Mouse (Mus musculus) left cerebral cortex, postnatal 4 days (tissue): Measurements from ENCODE around the gene Hcrtr1. TPM values are rescaled to one million over a fixed set of nuclear protein-coding genes. Genes with fewer than 3 reads are reported as not detected.

Source experiments
- DNase-seq: peaks from one replicate; pipeline ENCODE4 v3.0.0-alpha.2; 2022
- intact Hi-C: fragments of 180-260 bp; cut with DNase I; formaldehyde crosslinking; loops from one replicate; pipeline ENCODE4 v1.15.1; 2025
- total RNA-seq, 2 experiments: library from RNA; stranded (reverse); gene quantifications; 2 replicates each; pipeline ENCODE4 v1.2.3; 2021

The Hcrtr1 gene
- total RNA-seq, 2 experiments from 2014 or later = 1.9 to 3.6 TPM

DNA sequence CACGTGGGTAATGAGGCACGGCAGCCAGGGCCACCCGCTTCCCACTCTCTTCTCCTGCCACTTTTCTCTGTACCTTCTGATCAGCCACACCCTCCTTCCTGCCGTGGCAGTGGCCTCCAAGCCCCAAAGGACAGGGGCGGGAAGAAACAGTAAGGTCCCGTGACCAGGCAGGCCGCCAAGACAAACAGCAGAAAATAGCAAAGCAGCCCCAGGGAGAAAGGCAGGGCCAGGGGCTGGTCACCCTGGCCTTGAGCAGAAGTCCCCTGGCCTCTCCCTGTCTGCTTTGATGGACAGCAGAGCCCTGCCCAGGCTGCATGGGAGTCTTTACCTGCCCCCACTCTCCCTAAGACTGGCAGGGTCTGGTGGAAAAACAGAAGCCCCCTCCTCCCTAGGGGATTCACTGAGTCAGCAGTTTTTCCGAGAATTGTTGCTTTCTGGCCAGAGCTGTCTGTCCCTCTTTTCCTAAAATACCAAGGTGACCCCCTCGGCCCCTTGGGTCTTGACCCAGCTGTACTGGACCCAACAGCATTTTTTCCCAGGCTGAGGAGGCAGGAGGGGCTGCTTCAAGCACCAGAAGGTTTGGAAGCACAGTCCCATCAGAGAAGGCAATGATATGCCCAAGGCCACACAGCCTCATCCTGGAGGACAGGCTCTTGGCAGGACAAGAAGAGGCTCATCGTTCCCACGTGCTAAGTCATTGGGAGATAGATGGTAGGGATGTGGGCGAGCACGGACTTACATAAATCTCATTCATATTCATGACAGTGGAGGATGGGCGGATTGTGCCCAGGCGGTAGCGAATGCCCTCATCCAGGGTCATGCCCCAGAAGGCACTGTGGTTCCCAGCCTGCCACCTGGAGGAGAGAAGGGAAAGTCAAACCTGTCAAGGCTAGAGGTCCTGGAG, 29.4 kb upstream of the Hcrtr1 start:
- intact Hi-C loops = no loop called here

DNA sequence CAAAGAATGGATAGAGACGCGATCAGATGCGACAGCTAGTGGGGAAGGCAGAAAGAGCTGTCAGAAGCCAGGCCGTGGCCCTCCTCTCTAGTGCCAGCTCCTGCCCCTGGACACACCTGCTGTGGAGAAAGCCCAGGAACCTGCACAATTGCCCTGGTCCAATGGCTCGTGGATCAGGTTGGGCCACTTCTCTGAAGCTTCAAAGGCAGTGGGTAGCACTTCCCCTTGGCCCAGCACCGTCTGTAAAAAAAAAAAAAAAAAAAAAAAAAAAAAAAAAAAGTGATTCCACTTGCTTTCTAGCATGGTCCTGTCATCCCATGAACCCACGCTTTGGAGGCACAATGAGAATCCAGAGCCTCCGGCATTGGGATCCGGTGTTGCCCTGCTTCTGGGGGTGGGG, 28.7 kb upstream of the Hcrtr1 start:
- intact Hi-C loops = no loop called here
- no peak for DNase-seq

More for the DNA sequence above, 29.4 kb upstream of the Hcrtr1 start:
- peak; percentile 59 for DNase-seq

- intact Hi-C loops = no loop called here
- no peak for DNase-seq
Measured at GRCm38 (mm10) chr4:130167321-130167720, 28.2 kb upstream of the Hcrtr1 start.

DNA sequence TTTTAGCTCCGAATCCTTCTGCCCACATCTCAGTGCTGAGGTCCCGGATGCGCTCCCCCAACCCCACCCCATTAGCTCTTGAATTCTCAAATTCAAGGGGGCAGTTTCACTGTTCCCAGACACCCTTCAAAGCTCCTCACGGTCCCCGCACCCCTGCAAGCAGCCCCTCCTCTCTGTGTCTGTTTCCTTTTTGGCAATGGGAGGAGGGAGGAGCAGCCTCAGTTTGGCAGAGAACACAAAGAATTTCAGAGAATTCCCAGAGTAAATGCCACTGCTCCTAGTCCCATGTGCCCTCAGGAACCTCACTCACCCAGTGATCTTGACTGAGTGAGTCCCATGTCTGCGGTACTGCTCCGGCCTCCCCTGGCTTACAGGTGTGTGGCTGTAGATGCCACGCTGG, 27.4 kb upstream of the Hcrtr1 start:
- intact Hi-C loops = no loop called here
- no peak for DNase-seq

DNA sequence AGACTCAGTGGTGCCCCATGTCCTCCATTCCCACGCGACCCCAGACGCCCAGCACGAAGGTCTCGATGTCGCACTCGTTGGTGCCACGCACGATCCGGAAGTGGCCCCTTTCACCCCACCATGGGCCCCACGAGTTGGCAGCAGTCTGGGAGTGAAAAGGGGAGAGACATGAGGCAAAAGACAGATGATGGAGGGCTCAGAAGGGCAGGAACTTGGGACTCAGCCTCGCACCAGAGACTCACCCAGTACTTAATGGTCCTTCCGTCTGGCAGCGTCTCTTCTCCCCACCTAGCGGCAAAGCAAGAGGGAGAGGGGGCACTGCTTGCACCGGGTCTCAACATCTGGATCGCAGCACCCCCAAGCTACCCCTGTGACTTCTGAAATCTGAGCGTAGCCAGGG, 26.9 kb upstream of the Hcrtr1 start:
- DNase-seq = no peak
- intact Hi-C loops = no loop called here

DNA sequence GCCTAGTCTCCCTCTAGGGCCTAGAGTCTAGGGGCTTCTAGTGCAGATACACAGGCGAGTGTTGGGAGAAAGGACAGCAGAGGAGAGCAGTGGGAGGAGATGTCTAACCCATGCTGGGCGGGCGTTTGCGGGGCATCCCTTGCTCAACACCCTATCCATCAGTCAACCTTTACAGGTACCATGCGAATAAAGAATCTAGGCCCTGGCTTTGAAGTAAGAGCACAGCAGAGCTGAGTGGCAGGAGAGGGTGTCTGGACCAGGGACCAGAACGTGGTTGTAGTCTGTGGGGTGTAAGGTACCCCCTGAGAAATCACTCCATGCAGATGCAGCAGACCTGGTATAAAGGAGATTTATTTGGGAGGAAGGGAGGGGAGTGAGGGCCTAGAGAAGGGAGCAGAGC, 25.0 kb upstream of the Hcrtr1 start:
- intact Hi-C loops = no loop called here
- no peak for DNase-seq

DNA sequence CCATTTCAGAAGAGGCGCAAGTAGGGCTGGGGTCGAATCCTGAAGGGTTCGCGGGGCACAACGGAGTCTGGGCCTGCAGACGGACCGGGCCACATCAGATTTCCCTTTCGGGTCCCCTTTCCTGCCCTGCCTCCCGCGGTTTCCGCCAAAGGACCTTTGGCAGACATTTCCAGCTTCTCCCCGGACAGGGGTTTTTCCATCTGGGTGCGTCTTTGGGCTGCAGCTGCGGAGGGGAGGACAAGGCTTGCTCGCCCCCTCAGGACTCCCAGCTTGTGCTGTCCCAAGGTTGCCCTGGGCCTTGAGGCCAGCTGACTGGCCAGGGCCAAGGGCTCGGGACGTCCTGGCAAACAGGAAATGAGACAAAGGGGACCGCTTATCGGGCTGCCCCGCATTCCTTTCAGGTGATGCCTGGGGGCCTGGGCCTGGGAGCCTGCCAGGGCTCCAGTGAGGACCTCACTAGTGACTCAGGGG, 24.3 kb upstream of the Hcrtr1 start:
- intact Hi-C loops = no loop called here
- DNase-seq = no peak

DNA sequence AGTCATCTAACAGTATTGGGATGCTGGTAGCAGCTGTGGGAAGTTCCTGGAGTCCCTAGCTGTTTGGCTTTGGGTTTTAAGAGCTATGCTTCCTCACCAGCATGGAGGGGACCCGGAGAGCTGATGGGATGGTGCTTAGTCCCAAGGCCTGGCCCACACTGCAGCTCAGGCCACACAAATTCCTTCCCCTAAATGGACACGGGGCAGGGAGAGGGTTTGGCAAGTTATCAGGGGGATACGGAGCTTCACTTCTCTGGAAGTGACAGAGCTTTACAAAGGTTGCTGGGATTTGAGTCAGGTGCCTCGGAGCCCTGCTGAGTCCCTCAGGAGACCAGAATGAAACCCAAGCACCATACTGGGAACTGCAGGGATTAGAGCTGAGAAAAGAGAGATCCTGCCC, 22.2 kb upstream of the Hcrtr1 start:
- intact Hi-C loops = no loop called here
- no peak for DNase-seq

DNA sequence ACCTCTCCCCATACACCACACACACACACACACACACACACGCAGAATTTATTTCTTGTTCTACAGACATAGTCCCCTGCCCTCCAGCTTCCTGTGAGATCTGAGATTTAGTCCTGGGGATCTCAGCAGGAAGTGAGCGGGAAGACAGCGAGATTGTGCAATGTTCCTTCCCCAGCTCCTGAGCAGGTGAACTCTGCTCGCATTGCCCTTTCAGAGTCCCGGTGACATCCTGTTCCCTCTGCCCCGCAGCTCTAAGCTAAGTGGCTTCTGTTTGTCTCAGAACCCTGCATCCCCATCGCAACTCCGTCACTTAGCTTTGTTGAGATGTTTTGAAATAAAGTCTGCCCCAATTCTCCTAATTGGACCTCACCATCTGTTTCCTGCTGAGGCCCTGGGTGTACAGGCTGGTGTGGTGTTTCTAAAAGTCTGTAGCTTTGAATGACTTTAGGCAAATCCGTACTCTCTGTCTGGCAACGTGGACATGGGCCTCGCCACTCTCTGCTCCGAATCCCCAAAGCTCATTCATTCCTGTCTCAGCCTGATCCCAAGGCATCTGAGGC, 17.7 kb upstream of the Hcrtr1 start:
- no peak for DNase-seq
- intact Hi-C loops = no loop called here

- intact Hi-C loops = no loop called here
- no peak for DNase-seq
Measured at GRCm38 (mm10) chr4:130154250-130154649, 15.1 kb upstream of the Hcrtr1 start.

DNA sequence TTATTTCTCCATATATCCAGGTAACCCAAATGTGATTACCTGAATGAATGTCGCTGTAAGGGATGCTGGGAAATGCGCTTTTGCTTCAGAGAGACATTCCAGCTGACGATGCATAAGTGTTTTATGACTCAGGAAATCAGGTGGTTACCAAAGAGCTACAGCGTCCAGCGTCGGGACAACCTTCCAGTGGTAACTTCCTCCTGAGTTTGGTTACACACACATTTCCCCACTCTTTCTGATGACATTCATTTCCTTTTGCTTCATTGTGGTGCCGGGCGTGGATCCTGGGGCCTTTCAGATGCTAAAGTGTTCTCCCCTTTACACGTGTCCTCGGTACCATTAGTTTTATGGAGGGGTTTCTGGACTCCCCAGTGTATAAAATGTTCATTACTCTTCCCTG, 9.2 kb upstream of the Hcrtr1 start:
- intact Hi-C loops = no loop called here
- DNase-seq = no peak

- peak; percentile 37 for DNase-seq
- intact Hi-C loops = no loop called here
Measured at GRCm38 (mm10) chr4:130141786-130142185, 2.6 kb upstream of the Hcrtr1 start.

- intact Hi-C loops = no loop called here
Measured at GRCm38 (mm10) chr4:130140992-130141402, 1.8 kb upstream of the Hcrtr1 start.

DNA sequence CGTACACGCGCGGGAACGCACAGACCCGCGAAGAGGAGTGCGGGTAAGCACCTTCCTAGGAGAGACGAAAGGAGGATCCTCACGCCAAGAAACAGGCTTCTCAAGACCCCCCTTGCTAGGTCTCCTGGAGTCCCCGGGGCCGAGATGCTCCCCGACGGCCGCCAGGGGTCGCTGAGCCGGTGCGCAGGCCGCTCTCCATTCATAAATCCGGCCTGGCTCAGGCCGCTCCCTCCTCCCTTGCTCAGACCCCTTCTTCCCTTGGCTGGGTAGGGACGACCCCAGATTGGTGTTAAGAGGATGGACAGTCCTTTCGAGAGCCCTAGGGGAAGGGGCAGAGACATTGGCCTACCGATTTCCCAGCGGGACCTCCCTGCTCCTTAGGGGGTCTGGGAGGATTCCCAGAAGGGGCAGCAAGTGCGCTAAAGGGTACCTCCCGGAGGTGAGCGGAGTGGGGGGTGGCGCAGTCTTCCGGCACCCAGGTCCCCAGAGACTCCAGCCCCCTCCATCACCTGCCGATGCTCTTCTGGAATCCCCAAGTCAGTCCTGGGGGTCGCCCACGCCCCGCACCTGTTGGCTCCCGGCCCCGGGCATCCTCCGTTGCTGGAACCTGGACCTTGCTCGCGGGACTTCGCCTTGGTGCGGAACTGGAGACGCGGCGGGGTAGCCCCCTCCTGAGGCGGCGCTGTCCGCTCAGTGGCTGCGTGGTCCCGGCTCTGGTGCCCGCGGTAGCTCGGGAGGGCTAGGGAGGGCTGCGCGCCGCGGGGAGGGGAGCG, 532 bp downstream of the Hcrtr1 start:
- intact Hi-C loops = loop anchor here (2.0 kb wide), 1 partner anchor 50 kb away; no protein-coding TSS in a partner anchor
- DNase-seq = peak; percentile 85

More at GRCm38 (mm10) chr4:130140992-130141402, 1.8 kb upstream of the Hcrtr1 start:
- peak; percentile 72 for DNase-seq

- no peak for DNase-seq
- intact Hi-C loops = no loop called here
Measured at GRCm38 (mm10) chr4:130133399-130133798, 5.8 kb downstream of the Hcrtr1 start.

- intact Hi-C loops = no loop called here
- DNase-seq = no peak
Measured at GRCm38 (mm10) chr4:130131448-130132105, 7.6 kb downstream of the Hcrtr1 start.

GRCm38 (mm10) chr4:130130641-130131350, 8.4 kb downstream of the Hcrtr1 start:
- DNase-seq = peak; percentile 27
- intact Hi-C loops = no loop called here

- intact Hi-C loops = no loop called here
- DNase-seq = no peak
Measured at GRCm38 (mm10) chr4:130130082-130130481, 9.1 kb downstream of the Hcrtr1 start.

- DNase-seq = no peak
- intact Hi-C loops = no loop called here
Measured at GRCm38 (mm10) chr4:130128907-130129306, 10.3 kb downstream of the Hcrtr1 start.

DNA sequence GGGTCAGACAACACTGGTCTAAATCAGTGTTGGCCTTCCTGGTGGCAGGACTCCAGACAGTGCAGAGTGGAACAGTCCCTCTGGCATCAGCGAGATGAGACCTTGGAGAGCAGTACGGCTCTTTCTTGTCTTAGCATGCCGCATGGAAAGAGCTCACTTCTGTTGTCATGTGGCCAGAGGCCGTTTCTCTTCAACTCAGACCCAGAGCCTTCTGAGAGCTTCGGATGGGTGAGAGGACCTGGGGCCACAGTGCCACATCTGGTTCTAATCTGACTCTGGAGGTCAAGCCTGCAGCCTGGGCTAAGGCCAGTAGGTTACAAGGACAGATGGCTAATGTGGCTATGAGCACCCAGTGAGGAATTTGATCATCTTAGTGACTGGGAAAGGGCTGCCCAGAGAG, 13.2 kb downstream of the Hcrtr1 start:
- no peak for DNase-seq

More for the DNA sequence above, 13.2 kb downstream of the Hcrtr1 start:
- intact Hi-C loops = no loop called here
